In the genomic region with DNA sequence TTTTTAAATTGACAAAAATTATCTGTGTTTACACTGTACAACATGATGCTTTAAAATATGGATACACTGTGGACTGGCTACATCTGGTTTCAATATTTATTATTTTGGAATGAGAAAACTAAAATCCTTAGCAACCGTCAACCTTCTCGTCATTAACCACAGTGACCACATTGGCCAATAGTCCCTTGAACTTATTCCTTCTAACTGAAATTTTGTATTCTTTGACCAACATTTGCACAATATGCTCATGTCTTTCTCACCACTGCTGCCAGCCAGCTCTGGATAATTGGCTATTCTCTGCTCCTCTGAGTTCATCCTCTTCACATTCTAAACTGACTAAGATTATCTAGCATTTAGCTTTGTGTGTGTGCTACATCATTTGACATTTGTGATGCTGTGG, we compare ENCODE assay signal across 12 mouse cellular contexts.
"Had no signal": no experiment of that assay in that cellular context is flagged by ENCODE, and none has a peak within 500 bp of the region (broad histone marks: within the 10 kb centered on the region; RNA-seq: fewer than 3 reads in every experiment).

No protein-coding gene starts in this region.

- ATAC-seq: intestine, postnatal 0 days had no signal

- H3K36me3 ChIP-seq: lung, embryonic 15.5 days; midbrain, embryonic 10.5 days had no signal

- DNase-seq: kidney, adult 8-10 months; kidney, postnatal 25 days; layer of hippocampus, adult 9-11 months; layer of hippocampus, postnatal 36 days; liver; lung, postnatal 14 days; midbrain, embryonic 14.5 days; right cerebral cortex, postnatal 25 days had no signal

- H3K9ac ChIP-seq: limb, embryonic 12.5 days; lung, embryonic 15.5 days had no signal

- H3K4me1 ChIP-seq: limb, embryonic 12.5 days; lung, embryonic 15.5 days; midbrain, embryonic 10.5 days had no signal

- H3K27me3 ChIP-seq: limb, embryonic 12.5 days; lung, embryonic 15.5 days had no signal

- H3K27ac ChIP-seq: limb, embryonic 12.5 days; lung, embryonic 15.5 days; midbrain, embryonic 10.5 days had no signal

- H3K4me3 ChIP-seq: limb, embryonic 12.5 days; lung, embryonic 15.5 days; midbrain, embryonic 10.5 days had no signal

- H3K9me3 ChIP-seq: limb, embryonic 12.5 days; lung, embryonic 15.5 days; midbrain, embryonic 10.5 days had no signal

- H3K4me2 ChIP-seq: limb, embryonic 12.5 days; lung, embryonic 15.5 days had no signal
